Mouse (Mus musculus) olfactory bulb, adult 2 months (tissue): ENCODE data around the gene Arl15.

Experiments used
- CTCF ChIP-seq: fragments of 200-500 bp; IDR thresholded peaks from 2 replicates; pipeline ENCODE4 v1.5.1; 2012; ENCODE audit warnings: low read depth, mild to moderate bottlenecking, low read length, moderate library complexity; ENCODE audit not compliant: insufficient read depth
- POLR2A ChIP-seq: fragments of 200-500 bp; IDR thresholded peaks from 2 replicates; pipeline ENCODE4 v1.6.1; 2012; ENCODE audit warnings: mild to moderate bottlenecking, low read depth, low read length, moderate library complexity; ENCODE audit not compliant: insufficient read depth

GRCm38 (mm10) chr13:114156689-114157088 lies 362.4 kb downstream of the Arl15 start:
- TF ChIP-seq POLR2A (no peak), CTCF (no peak)
